Mouse (Mus musculus): ENCODE results near the gene Lhx1. TPM values are rescaled to one million over a fixed set of nuclear protein-coding genes. Genes with fewer than 3 reads are reported as not detected.

Gene Lhx1
- polyA plus RNA-seq, 1 experiment from 2014 or later = 0.04 TPM

DNA sequence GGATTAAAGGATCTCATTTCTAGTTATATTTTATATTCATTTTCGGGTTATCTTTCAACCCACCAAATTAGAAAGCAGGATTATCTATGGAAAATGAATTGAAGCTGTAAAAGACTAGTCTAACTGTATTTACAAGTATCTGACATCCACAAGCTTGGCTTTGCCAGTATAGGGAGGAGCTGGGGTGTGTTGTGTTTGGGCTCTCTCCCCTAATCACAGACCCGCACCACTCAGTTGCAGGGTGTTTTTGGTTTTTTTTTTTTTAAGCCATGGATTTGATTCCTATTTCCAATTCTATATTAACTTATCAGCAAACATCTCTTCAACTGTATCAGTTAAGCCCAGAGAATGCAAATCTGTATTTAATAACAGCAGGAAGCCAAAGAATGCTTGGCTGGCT is 7.9 kb downstream of the Lhx1 start:
- H3K36me3 ChIP-seq (ENCODE audit: control insufficient read depth, insufficient read depth, low read length) = no peaks in the 10 kb centered on the region
- H3K4me1 ChIP-seq (ENCODE audit: control insufficient read depth, insufficient read depth, low read length) = peaks cover 7% of the 10 kb centered on the region; the same call in 1 of the 2 replicates
- H3K9ac ChIP-seq (ENCODE audit: low read depth, low read length) = no peak overlapping the region
- ATAC-seq (replicated peaks; ENCODE audit: insufficient number of reproducible peaks, low FRiP score, low TSS enrichment) = no peak
- peaks cover 76% of the 10 kb centered on the region for H3K27me3 ChIP-seq (ENCODE audit: control insufficient read depth, insufficient read depth, low read length)
- WGBS (ENCODE audit: insufficient replicate concordance) = 38% methylated on average over 2 of the region's 2 CpGs
- H3K27ac ChIP-seq (ENCODE audit: low read depth, low read length) = no peak overlapping the region
- no peaks in the 10 kb centered on the region for H3K9me3 ChIP-seq (replicated peaks; ENCODE audit: control insufficient read depth, low read length)
- no peak overlapping the region for H3K4me2 ChIP-seq
- H3K4me3 ChIP-seq (ENCODE audit: low read depth, low read length) = no peak overlapping the region

DNA sequence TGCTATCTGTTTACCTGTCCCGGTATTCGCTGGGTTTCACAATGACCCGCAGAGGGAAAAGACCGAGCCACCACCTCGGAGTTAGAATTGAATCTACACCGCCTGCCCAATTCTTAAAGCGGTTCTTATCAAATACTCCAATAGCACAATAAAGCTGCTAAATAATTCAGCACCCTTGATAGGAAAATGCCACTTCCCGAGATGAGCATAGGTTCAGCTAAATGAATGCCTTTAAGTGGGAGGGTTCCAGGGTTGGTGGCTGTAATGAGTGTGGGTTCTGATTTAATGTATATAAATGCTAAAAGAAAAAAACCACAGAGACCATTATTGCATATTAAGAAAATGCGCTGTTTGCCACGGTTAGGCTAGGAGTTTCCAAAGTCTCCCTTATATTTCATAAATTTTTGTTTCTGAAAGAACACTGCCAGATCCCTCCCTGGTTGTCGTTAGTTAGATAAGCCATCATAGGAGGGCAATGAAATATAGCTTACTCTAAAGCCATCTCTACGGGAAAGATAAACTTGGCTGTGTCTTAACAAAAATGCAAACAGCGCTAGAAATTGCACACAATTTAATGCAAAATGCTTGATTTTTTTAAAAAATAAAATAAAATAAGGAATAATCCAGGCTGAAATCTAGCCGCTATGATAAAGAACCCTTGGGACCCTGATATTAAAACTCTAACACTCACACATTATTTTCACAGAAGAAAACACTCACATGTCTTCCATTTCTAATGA is 8.7 kb downstream of the Lhx1 start:
- Histone ChIP-seq H3K27me3 (ENCODE audit: control insufficient read depth, insufficient read depth, low read length) (peaks cover 68% of the 10 kb centered on the region), H3K4me1 (ENCODE audit: control insufficient read depth, insufficient read depth, low read length) (peaks cover 12% of the 10 kb centered on the region), H3K9me3 (replicated peaks; ENCODE audit: control insufficient read depth, low read length) (no peaks in the 10 kb centered on the region), H3K36me3 (ENCODE audit: control insufficient read depth, insufficient read depth, low read length) (no peaks in the 10 kb centered on the region), H3K4me3 (ENCODE audit: low read depth, low read length) (no peak overlapping the region), H3K27ac (ENCODE audit: low read depth, low read length) (no peak overlapping the region), H3K9ac (ENCODE audit: low read depth, low read length) (no peak overlapping the region), H3K4me2 (no peak overlapping the region)
- no peak for ATAC-seq (replicated peaks; ENCODE audit: insufficient number of reproducible peaks, low FRiP score, low TSS enrichment)
- WGBS (ENCODE audit: insufficient replicate concordance) = 12% methylated on average over 14 of the region's 14 CpGs

GRCm38 (mm10) chr11:84513171-84514116 is 11.9 kb downstream of the Lhx1 start, which contains the start of gene Aatf:
TSS of gene Aatf (minus strand) at chr11:84513522.
- Histone ChIP-seq H3K4me1 (ENCODE audit: control insufficient read depth, insufficient read depth, low read length) (peaks cover 12% of the 10 kb centered on the region), H3K27me3 (ENCODE audit: control insufficient read depth, insufficient read depth, low read length) (peaks cover 36% of the 10 kb centered on the region), H3K36me3 (ENCODE audit: control insufficient read depth, insufficient read depth, low read length) (peaks cover 3% of the 10 kb centered on the region), H3K9me3 (replicated peaks; ENCODE audit: control insufficient read depth, low read length) (no peaks in the 10 kb centered on the region), H3K27ac (ENCODE audit: low read depth, low read length) (peak within 1 kb of the TSS; percentile 79), H3K4me3 (ENCODE audit: low read depth, low read length) (peak within 1 kb of the TSS; percentile 86), H3K4me2 (peak within 1 kb of the TSS; percentile 93), H3K9ac (ENCODE audit: low read depth, low read length) (peak within 1 kb of the TSS; percentile 89)
- peak; percentile 97 for ATAC-seq (replicated peaks; ENCODE audit: insufficient number of reproducible peaks, low FRiP score, low TSS enrichment)
- WGBS (ENCODE audit: insufficient replicate concordance) = under 1% methylated on average over 80 of the region's 80 CpGs

DNA sequence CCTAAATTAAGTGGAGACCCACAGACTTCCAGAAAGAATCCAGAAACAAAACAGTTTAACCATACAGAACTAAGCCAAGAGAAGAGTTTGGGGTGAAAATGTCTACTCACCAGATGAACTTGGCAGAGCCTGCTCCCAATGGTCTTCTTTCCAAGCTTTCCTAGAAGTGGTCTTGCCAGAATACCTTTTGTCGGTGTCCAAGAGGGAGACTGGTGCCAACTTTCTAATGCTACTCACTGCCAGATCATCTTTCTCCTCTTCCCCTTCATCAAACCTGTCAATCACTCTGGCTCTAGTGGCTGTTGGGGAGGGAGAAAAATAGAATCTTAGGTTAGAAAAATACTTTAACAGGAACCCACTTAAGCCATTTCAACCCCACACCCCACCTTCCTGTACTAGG is 13.3 kb downstream of the Lhx1 start:
- 91% methylated on average over 1 of the region's 1 CpGs for WGBS (ENCODE audit: insufficient replicate concordance)
- no peak overlapping the region for H3K9ac ChIP-seq (ENCODE audit: low read depth, low read length)
- H3K4me1 ChIP-seq (ENCODE audit: control insufficient read depth, insufficient read depth, low read length) = peaks cover 12% of the 10 kb centered on the region
- ATAC-seq (replicated peaks; ENCODE audit: insufficient number of reproducible peaks, low FRiP score, low TSS enrichment) = no peak
- H3K4me3 ChIP-seq (ENCODE audit: low read depth, low read length) = no peak overlapping the region
- peak overlapping the region; percentile 93; the same call in 1 of the 2 replicates for H3K4me2 ChIP-seq
- peaks cover 3% of the 10 kb centered on the region for H3K36me3 ChIP-seq (ENCODE audit: control insufficient read depth, insufficient read depth, low read length)
- no peaks in the 10 kb centered on the region for H3K9me3 ChIP-seq (replicated peaks; ENCODE audit: control insufficient read depth, low read length)
- H3K27me3 ChIP-seq (ENCODE audit: control insufficient read depth, insufficient read depth, low read length) = peaks cover 28% of the 10 kb centered on the region
- no peak overlapping the region for H3K27ac ChIP-seq (ENCODE audit: low read depth, low read length)

DNA sequence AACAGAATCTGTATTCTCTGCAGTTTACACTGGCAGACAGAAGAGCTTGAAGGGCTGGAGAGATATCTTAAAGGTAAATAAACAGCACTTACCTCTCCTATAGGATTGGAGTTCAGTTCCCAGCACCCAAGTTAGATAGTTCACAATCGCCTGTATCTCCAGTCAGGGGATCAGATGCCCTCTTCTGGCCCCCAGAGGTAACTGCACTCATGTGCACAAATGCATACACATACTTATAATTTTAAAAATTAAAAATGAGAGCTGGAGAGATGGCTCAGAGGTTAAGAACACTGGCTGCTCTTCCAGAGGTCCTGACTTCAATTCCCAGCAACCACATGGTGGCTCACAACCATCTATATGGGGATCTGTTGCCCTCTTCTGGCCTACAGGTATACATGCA is 21.0 kb downstream of the Lhx1 start:
- ATAC-seq (replicated peaks; ENCODE audit: insufficient number of reproducible peaks, low FRiP score, low TSS enrichment) = no peak
- Histone ChIP-seq H3K36me3 (ENCODE audit: control insufficient read depth, insufficient read depth, low read length) (peaks cover 6% of the 10 kb centered on the region), H3K9ac (ENCODE audit: low read depth, low read length) (no peak overlapping the region)

DNA sequence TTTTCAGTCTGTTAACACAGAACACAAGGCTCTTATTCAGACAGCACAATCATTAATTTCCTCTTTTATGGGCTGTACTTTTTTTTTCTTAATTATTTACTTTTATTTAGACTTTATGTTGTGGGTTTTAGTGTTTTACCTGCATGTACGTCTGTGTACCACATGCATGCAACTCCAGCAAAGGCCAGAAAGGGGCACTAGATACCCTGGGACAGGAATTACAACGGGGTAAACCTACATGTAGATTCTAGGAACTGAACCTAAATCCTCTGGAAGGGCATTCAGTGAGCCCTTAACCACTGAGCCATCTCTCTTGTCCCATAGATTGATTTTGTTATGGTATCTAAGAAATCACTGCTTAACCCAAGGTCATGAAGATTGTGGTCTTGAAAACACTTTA is 27.4 kb downstream of the Lhx1 start:
- no peak overlapping the region for H3K9ac ChIP-seq (ENCODE audit: low read depth, low read length)
- ATAC-seq (replicated peaks; ENCODE audit: insufficient number of reproducible peaks, low FRiP score, low TSS enrichment) = no peak
- 66% methylated on average over 2 of the region's 2 CpGs for WGBS (ENCODE audit: insufficient replicate concordance)
- H3K9me3 ChIP-seq (replicated peaks; ENCODE audit: control insufficient read depth, low read length) = no peaks in the 10 kb centered on the region
- no peak overlapping the region for H3K4me2 ChIP-seq
- H3K27me3 ChIP-seq (ENCODE audit: control insufficient read depth, insufficient read depth, low read length) = no peaks in the 10 kb centered on the region
- no peaks in the 10 kb centered on the region for H3K4me1 ChIP-seq (ENCODE audit: control insufficient read depth, insufficient read depth, low read length)
- no peak overlapping the region for H3K4me3 ChIP-seq (ENCODE audit: low read depth, low read length)
- H3K36me3 ChIP-seq (ENCODE audit: control insufficient read depth, insufficient read depth, low read length) = no peaks in the 10 kb centered on the region
- H3K27ac ChIP-seq (ENCODE audit: low read depth, low read length) = no peak overlapping the region

More for the DNA sequence above, 21.0 kb downstream of the Lhx1 start:
- WGBS (ENCODE audit: insufficient replicate concordance) = 94% methylated on average over 1 of the region's 1 CpGs
- Histone ChIP-seq H3K4me2 (no peak overlapping the region), H3K9me3 (replicated peaks; ENCODE audit: control insufficient read depth, low read length) (0 out of 2 replicates have a peak, but pooled peaks cover 3% of the 10 kb centered on the region), H3K4me1 (ENCODE audit: control insufficient read depth, insufficient read depth, low read length) (no peaks in the 10 kb centered on the region), H3K27me3 (ENCODE audit: control insufficient read depth, insufficient read depth, low read length) (no peaks in the 10 kb centered on the region), H3K4me3 (ENCODE audit: low read depth, low read length) (no peak overlapping the region), H3K27ac (ENCODE audit: low read depth, low read length) (no peak overlapping the region)

- Histone ChIP-seq H3K4me2 (no peak overlapping the region), H3K9ac (ENCODE audit: low read depth, low read length) (no peak overlapping the region), H3K27ac (ENCODE audit: low read depth, low read length) (no peak overlapping the region), H3K4me3 (ENCODE audit: low read depth, low read length) (no peak overlapping the region), H3K27me3 (ENCODE audit: control insufficient read depth, insufficient read depth, low read length) (no peaks in the 10 kb centered on the region), H3K4me1 (ENCODE audit: control insufficient read depth, insufficient read depth, low read length) (no peaks in the 10 kb centered on the region), H3K36me3 (ENCODE audit: control insufficient read depth, insufficient read depth, low read length) (no peaks in the 10 kb centered on the region), H3K9me3 (replicated peaks; ENCODE audit: control insufficient read depth, low read length) (no peaks in the 10 kb centered on the region)
- ATAC-seq (replicated peaks; ENCODE audit: insufficient number of reproducible peaks, low FRiP score, low TSS enrichment) = no peak
These were observed 28.4 kb downstream of the Lhx1 start for GRCm38 (mm10) chr11:84496901-84497300.

- no peaks in the 10 kb centered on the region for H3K27me3 ChIP-seq (ENCODE audit: control insufficient read depth, insufficient read depth, low read length)
- 76% methylated on average over 4 of the region's 4 CpGs for WGBS (ENCODE audit: insufficient replicate concordance)
- H3K36me3 ChIP-seq (ENCODE audit: control insufficient read depth, insufficient read depth, low read length) = peaks cover 5% of the 10 kb centered on the region
- H3K4me1 ChIP-seq (ENCODE audit: control insufficient read depth, insufficient read depth, low read length) = no peaks in the 10 kb centered on the region
- H3K4me3 ChIP-seq (ENCODE audit: low read depth, low read length) = no peak overlapping the region
- no peak overlapping the region for H3K27ac ChIP-seq (ENCODE audit: low read depth, low read length)
- no peak for ATAC-seq (replicated peaks; ENCODE audit: insufficient number of reproducible peaks, low FRiP score, low TSS enrichment)
- H3K9ac ChIP-seq (ENCODE audit: low read depth, low read length) = no peak overlapping the region
- no peaks in the 10 kb centered on the region for H3K9me3 ChIP-seq (replicated peaks; ENCODE audit: control insufficient read depth, low read length)
- no peak overlapping the region for H3K4me2 ChIP-seq
These were observed 29.6 kb downstream of the Lhx1 start for GRCm38 (mm10) chr11:84495774-84496173.

All from heart, embryonic 11.5 days (tissue).